Mouse (Mus musculus) adrenal gland, postnatal 10 days (tissue): ENCODE data around the gene Strap. TPM values are rescaled to one million over a fixed set of nuclear protein-coding genes. Genes with fewer than 3 reads are reported as not detected.

ENCODE experiments used
- DNase-seq: peaks from one replicate; pipeline ENCODE4 v3.0.0; 2021; ENCODE audit warnings: mixed read lengths
- total RNA-seq, 2 experiments: library from RNA; stranded (reverse); gene quantifications; 2 replicates each; pipeline ENCODE4 v1.2.3; 2021

The Strap gene
- total RNA-seq, 2 experiments from 2014 or later, result 102 to 113 TPM

DNA sequence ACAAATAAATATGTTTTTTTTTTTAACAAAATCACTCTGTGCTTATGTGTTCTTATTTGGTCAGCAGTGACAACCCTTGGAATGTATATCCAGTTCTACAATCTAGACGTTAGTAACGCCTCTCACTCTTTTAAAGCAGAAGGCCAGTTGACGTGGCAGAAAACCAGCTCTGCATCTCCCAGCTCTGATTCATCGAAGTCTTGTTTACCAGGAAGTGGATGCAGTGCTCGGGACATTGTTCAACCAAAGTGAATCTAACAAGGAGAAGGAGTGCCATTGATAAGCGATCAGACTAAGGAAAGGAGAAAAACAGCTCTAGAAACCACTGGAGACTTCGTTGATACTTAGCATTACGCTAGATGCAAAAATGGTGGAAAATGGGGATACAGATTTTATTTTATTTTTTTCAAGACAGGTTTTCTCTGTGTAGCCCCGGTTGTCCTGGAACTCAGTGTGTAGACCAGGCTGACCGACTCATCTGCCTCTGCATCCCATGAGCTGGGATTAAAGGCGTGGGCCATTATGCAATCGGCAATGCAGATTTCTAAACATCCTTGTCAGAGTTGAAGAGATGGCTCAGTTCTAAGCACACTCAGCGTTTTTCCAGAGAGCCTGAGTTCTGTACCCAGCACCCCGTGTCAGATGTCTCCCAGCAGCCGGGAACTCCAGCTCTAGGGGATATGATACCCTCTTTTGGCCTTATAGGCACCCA, 12.5 kb upstream of the Strap start:
- no peak for DNase-seq

DNA sequence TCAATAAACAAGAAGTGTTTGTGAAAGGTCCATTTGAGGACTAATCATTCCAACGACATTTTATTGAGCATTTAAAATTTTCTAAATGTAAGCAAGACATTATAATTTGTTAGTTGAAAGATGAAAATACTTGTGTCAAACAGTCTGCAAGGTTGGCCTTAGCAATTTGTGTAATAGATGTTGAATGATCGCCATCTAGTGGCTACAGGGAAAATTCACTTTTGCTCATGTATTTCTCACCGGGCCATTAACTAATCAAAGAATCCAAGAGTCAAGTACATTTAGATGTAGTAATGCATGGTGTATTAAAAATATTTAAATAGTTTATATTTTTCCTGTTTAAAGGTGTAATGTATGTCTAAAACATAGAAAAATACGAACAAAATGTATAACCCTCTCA, 11.0 kb upstream of the Strap start:
- peak; percentile 53 for DNase-seq

DNA sequence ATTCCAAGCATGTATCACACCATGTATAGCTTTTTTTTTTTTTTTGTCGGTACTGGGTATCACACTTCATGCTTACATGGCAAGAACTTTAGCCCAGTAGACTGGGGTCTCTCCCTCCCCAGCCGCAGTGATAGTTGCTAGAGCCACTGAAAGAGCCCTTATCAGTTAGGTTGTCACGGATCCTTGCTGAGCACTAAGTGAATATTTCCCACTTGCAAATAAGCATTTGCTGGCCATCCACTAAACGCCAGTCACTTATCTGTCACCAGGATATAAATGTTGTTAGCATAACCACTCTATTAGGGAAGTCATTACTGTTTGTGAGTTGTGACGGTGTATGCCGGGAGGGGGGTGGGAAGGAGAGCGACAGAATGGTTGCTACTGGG, 425 bp upstream of the Strap start:
- peak; percentile 17 for DNase-seq

DNA sequence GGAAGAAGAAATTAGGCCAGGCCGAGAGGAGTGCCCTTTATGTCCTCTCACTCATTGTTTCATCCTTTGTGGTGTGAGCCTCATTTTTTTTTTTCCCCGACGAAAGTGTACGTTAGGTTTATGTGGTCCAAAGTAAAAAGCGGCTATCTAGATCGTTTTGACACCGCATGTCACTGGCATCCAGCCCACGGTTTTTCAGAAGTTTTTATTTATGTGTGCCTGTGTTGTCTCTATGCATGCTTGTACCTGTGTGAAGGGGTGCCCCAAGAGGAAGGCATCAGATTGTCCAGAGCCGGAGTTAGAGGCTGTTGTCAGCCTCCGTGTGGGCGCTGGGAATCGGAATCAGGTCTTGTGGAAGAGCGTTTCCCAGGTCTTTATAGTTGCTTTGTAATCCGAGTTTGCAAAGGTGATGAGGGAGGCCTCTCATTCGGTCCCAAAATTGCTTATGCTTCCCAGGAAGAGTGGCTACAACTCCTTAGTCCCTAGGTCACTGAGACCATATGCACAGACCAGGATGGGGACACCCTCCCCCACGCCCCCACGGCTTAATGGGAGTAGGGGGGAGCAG, 877 bp downstream of the Strap start:
- no peak for DNase-seq

DNA sequence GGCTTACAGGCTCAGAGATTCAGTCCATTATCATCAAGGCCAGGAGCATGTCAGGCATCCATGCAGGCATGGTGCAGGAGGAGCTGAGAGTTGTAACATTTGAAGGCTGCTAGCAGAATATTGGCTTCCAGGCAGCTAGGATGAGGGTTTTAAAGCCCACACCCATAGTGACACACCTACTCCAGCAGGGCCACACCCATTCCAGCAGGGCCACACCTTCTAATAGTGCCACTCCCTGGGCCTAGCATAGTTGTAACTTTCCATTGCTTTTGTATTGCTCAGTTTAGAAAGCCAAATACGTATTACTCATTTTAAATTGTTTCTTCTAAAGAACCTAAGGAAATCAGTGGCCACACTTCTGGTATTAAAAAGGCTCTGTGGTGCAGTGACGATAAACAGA, 6.1 kb downstream of the Strap start:
- no peak for DNase-seq

DNA sequence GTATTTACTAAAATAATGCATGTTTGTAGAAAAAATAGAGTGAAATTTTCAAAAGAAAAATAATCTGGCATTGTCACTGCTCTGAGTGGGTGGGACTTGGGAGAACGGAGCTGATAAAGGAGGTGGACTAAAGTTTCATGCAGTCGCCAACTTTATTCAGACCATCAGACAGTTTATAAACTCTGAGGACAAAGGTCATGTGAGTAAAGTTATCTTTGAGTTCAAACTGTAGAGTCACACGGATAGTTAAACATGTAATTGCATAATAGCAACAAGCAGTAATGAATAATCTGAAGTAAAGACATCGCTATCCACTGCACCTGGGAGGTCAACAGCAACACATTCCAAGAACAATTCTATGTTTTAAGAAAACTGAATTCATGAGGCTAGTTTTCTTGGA, 9.8 kb downstream of the Strap start:
- DNase-seq, result no peak

DNA sequence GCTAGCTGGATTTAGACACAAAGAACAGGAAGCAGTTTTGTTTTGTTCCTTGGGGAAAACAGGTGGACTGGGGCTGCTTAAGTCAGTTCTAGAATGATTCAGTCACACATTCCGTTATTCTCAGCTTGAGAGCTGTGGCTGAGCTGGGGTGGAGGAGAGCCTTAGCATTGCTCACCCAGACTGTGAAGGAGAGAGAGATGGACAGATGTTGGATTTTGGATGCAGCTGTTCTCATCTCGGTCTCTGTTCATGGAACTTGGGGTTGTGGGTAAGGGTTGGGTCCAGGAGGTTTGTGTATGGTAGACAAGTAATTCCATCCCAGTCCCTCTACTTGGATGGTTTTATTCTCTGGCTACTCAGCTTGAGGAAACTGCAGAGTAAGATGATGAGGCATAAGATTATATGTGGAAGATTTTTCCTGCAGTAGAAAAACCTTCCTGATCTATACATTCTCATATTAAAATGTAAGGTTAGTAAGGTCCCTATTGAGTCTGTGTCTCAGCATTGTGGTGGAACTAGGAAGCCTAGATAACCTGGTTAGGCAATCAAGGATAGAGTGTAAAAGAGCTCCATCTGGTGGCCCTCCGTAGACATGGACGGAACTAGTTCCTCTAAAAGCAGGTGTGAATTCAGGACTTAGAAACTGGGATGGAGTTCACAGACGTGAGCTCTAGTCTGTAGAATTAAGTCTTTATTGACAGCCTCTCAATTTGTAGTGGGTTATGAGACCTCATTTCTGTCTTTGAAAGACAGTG, 12.5 kb downstream of the Strap start:
- peak; percentile 24 for DNase-seq

DNA sequence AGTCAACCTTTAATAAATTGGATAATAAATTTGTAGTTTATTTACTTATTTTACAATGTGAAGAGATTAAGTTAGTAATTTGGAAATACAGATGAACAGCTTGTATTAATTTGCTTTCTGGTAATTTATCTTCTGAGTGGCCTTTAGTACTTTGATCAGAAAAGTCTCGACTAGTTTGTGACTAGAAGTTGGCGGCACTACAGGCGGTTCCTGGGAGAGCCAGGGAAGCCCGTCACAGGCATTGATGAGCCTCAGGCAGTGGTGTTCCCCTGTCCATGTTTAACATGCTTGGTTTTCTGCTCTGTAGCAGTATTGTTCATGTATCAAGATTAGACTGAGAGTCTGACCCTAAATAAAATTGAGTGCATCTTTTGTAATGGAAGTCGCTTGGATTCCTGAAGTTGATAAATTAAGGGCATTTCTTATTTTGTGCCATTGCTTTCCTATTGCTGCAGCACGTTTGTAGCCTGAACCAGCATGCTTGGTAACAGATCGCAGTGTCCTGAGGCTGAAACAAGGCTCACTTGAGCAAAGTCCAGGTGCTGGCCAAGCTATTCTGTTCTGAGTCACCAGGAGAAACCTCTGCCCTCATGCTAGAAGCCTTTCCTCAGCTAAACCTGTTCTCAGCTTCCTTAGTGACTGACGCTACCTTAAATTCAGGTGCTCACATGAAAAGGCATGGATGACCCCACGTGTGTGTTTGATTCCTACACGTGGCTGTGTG, 16.8 kb downstream of the Strap start:
- DNase-seq, result no peak

DNA sequence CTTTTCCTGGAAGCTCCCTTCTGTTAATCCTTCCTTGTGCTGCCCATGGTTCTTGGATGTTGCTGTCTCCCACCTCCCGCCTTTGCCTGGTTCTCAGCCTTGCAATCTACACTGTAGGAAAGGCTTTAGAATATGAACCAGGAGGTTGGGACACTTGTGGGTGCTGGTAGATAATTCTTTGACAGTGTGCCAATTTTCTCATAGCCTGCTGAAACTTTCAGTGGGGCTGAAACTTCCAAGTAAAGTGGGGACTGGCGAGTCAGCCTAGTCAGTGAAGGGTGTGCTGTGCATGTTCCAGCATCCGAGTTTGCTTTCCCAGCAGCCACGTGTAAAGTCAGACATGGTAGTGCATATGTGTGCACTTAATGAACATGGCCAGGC, 17.4 kb downstream of the Strap start:
- no peak for DNase-seq

DNA sequence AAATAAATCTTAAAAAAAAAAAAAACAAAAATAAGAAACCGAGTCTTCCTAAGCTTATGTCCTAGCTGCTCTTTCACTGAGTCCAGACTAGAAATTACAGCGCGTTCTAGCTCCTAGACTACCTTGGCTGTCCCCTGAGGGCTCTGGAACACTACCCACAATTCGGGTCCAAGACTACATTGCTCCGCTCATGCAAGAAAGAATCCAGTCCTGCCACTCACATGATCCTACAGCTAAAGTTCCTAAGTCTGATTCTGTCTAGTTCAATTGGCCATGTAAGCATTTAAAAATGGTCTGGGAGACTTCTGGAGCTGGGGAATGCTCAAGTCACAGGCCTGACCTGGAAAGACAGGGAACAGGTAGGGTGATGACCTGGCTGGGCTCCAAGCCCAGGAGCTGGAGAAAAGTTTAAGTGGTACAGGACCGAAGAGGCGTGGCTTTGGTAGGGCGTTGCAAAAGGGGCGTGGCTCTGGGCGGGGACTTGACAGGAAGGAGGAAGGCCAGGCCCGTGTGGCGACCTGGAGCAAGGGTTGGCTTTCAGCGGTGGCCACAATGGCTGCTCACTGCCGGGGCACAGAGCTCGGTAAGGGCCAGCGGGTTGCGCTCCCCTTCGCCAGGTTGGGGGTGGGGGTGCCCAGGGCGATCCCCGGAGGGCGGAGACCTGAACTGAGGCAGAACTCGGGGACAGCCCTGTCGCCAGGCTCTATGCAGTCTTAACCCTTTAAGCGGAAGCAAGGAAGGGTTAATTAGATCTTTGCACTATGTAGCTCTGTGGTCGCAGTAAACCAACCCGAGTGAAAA, 19.4 kb downstream of the Strap start, which contains the start of gene Dera:
TSS of gene Dera (plus strand) at position 491 of the 801 bp plus-strand sequence.
- peak; percentile 92 for DNase-seq

DNA sequence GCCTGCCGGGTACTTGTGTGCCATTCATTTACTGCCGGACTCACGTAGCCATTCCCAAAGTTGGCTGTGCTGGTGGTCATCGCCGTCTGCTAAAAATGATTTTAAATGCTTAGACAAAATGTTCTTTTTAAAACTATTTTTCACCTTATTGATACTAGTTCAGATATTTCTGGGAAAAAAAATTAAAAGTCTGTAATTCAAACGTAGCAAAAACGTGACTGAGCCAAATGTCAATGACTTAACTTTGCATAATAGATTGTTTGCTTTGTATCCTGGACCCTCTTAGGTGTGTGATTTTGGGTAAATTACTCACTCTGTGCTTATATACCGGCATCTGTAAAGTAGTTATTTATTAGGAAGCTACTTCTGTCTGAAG, 20.0 kb downstream of the Strap start:
- no peak for DNase-seq

DNA sequence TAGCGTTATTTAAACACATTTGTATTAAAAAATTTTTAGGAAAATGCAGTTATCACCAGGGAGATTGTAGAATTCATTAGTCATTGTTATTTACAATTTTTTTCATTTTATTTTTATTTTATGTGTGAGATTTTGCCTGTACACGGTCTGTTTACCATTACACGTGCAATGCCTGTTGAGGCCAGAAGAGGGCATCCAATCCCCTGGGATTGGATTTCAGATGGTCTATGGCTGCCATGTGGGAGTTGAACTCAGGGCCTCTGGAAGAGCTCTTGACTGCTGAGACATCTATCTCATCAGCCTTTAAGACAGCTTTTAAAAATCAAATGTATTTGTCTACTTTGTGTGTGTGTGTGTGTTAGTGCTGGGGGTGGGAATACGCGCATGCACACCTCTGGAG, 21.4 kb downstream of the Strap start:
- DNase-seq, result peak; percentile 51

DNA sequence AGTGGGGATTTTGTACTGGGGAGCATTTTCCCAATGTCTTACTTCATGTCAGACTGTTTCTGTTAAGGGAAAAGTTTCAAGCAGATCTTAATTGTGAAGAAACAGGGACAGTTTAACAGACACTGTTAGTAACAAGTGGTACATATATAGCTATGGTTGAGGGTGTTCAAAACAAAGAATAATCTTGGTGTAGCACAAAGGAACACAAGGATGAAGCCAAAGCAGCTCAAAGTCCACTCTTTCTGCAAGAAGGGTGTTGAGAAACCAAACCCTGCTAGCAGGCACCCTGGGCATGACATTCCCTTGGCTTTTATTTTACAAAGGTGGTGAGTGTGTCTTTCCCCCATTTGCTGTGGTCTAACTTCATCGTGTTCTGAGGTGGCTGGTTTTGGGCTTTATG, 23.0 kb downstream of the Strap start:
- DNase-seq, result no peak

DNA sequence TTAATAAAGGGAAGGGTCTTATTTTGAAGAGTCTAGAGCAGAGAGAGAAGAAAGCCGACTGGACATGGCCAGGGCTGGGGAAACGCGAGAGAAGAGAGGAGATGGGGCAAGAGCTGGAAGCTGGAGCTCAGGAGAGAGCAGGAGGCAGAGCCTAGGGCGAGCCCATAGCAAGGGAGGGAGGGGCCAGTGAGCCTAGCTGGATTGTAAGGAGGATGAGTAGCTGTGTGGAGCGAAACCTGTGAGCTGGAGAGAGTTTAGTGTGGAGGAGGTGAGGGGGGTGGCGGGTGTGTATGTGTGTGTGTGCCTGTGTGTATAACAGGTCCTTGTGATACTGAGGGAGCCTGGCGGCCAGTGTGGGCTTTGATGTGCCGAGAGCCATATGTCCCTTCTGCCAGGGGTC, 24.8 kb downstream of the Strap start:
- peak; percentile 18 for DNase-seq

DNA sequence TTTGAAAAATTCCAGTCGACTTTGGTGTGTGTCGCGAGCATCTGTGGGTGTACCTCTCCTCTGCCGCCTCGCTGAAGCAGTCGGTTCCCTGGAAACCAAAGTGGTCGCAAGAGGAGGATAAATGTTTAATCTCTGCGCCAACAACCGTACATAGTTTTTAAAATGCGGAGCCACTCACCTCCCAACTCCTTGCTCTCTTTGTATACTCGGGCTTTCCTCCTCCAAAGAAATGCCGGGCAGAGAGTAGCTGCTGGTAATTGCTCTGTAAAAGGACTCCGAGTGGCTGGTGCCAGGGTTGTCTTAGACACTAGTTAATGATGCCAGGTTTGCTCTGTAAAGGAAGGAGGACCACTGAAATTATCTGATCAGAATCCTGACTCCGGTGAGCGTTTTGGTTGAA, 26.1 kb downstream of the Strap start:
- no peak for DNase-seq

DNA sequence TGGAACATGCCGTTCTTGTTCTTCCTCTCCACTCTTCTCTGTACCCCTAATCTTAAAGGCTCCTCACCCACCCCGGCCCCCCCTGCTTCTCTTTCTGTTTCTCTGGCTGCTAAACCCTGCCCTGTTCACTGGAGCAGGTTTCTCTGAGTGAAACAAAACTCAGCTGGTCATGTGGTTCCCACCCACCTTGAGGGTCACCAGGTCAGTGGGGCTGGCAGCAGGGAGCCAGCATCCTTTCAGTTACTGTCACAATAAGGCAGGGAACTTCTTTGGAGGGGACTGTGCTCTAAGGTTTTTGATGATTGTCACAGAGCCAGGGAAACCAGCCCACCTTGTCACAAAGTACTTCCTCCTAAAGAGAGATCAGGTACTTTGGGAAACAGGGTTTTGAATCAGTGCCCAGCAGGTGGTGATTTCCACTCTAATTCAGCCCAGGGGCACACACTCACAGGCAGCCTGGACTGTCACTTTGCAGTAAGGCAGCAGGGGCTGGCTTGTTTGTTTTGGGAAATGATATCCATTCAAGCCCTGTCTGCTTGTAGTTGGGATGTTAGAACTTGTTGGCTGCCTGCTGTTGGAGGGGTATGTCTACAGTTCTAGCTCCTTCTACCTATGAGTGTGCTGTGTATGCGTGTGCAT, 29.8 kb downstream of the Strap start:
- no peak for DNase-seq

DNA sequence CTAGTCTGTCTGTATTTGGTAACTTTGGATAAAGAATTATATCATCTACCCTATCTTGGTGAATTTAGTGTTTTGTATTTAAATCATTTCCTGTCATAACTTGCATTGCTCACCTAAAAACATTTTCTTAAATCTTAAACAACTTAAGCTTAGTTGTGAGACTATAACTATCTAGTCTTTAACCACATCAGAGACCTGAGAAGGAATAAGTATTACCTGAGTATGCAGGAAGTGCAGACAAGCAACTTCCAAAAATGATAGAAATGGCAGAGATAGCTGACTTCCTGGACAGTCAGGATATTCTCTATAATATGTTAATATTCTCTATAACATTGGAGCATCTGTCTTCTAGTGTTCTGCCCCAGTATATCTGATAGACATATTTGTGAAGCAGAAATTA, 31.3 kb downstream of the Strap start:
- DNase-seq, result no peak

DNA sequence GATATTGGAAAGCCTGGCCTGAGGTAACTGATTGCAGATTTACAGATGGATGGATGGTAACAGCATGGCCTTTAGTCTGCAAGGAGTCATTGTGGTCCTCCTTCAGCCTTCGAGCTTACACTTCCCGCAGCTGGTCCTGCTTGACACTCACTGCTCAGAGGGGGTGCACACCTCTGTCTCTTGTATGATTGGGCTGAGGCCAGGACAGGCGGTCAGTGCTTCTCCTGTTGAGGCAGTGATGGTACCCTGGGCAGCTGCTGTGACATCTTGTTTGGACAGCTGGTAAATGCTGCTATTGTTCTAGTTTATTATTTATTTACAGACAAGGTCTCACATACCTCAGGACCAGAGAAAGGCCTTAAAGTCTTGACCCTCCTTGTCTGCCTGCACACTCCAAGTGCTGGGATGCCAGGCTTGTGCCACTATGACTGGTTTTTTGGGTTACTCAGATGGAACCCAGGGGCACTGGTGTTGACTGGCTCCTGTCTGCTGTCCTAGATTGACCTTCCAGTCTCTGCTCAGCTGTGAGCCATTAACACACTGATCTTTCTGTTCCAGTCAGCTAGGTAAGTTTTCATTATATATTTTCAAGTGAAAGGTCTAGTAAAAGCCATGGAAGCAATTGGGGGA, 36.9 kb downstream of the Strap start:
- no peak for DNase-seq

DNA sequence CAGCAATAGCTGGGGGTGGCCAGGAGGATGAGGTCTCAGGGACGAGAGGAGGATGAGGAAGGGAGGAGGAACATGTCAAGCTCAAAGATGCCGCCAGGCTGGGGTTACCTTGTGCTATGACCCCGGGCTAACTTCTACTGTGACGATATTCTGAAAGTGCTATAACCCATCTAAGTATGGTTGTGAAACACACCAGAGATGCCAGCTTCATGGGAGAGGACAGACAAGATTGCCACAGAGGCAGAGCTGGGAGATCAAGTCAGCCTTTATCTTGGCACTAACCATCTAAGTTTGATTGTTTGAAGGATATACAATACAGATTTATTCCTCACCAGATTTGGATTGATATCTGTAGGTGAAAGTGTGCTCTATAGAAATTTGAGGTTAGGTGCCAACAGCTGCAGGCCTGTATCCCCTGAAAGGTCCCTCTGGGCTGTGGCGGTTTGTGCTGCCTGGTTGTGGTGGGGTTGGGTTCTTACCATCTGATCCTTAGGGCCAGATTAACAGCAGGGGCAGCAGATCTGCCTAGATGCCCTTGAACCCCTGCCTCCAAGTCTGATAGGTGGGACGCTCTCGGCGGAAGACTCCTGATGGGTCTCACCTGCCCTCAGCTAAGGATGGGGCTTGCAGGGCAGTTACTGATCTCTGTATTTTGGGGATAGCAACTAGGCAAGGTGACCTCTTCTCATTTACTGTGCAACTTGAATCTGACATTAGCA, 38.2 kb downstream of the Strap start:
- DNase-seq, result no peak

DNA sequence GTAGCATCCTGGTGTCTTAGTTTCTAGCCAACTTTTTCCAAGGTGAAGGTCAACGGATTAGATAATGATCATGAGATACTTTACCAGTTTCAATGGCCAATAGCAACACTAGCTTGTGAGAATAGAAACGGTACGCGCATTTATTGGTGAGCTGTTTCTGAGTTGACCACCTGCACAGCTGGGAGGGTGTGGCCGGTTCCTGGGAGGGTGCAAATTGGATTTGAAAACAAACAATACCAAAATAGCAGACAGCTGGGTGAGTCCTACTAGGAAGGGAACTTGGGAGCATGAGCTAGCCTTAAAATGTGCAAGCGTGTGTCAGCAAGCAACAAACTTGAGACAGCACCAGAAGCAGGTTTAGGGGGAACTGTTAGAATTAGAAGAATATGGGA, 38.8 kb downstream of the Strap start:
- no peak for DNase-seq

DNA sequence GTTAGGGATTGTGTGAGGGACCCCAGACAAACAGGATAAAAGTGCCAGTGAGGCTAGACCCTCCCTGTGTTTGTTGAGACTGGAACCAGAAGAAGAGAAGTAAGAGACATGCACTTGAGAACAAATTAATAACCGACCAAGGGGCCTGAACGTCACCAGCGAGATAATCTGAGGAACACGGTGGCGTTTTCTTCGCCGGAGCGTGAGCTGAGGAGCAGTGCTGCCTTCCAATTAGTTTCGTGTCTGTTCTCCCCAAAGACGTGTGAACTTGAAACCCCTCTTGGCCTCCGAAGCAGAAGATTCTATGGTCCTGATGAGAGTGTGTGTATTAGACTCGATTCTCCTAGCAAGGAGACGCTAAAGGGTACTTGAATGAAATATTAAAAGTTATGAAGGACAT, 39.3 kb downstream of the Strap start:
- no peak for DNase-seq
